Mouse (Mus musculus) liver, embryonic 15.5 days (tissue): Measurements from ENCODE around the gene Tmem217. TPM values are rescaled to one million over a fixed set of nuclear protein-coding genes. Genes with fewer than 3 reads are reported as not detected.

Experiments used
- ATAC-seq: fragments of 200-750 bp; cut with Nextera tagmentation; 2 replicates; pipeline ENCODE4 v1.8.0; 2017; ENCODE audit warnings: moderate number of reproducible peaks, mild to moderate bottlenecking, moderate library complexity; ENCODE audit not compliant: insufficient read depth
- H3K27ac ChIP-seq: fragments of 300-500 bp; sonication (generic); replicated peaks from 2 replicates; pipeline ENCODE4 v1.5.1; 2015; ENCODE audit warnings: mild to moderate bottlenecking, inconsistent platforms
- H3K27me3 ChIP-seq: fragments of 300-500 bp; sonication (generic); 2 replicates; pipeline ENCODE4 v1.6.1; 2015; ENCODE audit warnings: mild to moderate bottlenecking, inconsistent platforms
- H3K36me3 ChIP-seq: fragments of 300-500 bp; sonication (generic); replicated peaks from 2 replicates; pipeline ENCODE4 v1.6.1; 2015; ENCODE audit warnings: moderate library complexity, mild to moderate bottlenecking, inconsistent platforms
- H3K4me1 ChIP-seq: fragments of 300-500 bp; sonication (generic); replicated peaks from 2 replicates; pipeline ENCODE4 v1.6.1; 2015; ENCODE audit warnings: inconsistent platforms
- H3K4me2 ChIP-seq: fragments of 300-500 bp; sonication (generic); 2 replicates; pipeline ENCODE4 v1.6.1; 2015; ENCODE audit warnings: moderate library complexity, mild to moderate bottlenecking, inconsistent platforms
- H3K4me3 ChIP-seq: fragments of 300-500 bp; sonication (generic); replicated peaks from 2 replicates; pipeline ENCODE4 v1.5.1; 2015; ENCODE audit warnings: mild to moderate bottlenecking, inconsistent platforms
- H3K9ac ChIP-seq: fragments of 300-500 bp; sonication (generic); 2 replicates; pipeline ENCODE4 v1.6.1; 2015; ENCODE audit warnings: moderate library complexity, mild to moderate bottlenecking, inconsistent platforms
- H3K9me3 ChIP-seq: fragments of 300-500 bp; sonication (generic); replicated peaks from 2 replicates; pipeline ENCODE4 v1.6.1; 2016; ENCODE audit warnings: inconsistent platforms
- WGBS: fragments of 180-500 bp; shearing (Covaris S2); methylation state at CpG from one replicate; pipeline ENCODE4 v1.1.7; 2015; ENCODE audit warnings: mixed read lengths; ENCODE audit not compliant: insufficient replicate concordance; 5-methylcytosine and 5-hydroxymethylcytosine counted together
- polyA plus RNA-seq: library from polyadenylated mRNA; unstranded; fragments of >200 nt; fragmentation: Nextera tagmentation; extraction: Ambion mirVana; gene quantifications from 2 replicates; pipeline ENCODE4 v1.2.1, GENCODE M21; 2015

Gene Tmem217
- polyA plus RNA-seq, 1 experiment from 2014 or later: 0.10 TPM

GRCm38 (mm10) chr17:29583569-29583968 lies 31.4 kb upstream of the Tmem217 start:
- Histone ChIP-seq H3K27me3 (no peaks in the 10 kb centered on the region), H3K27ac (no peak overlapping the region), H3K4me2 (no peak overlapping the region), H3K9me3 (no peaks in the 10 kb centered on the region), H3K4me1 (peaks cover 15% of the 10 kb centered on the region; the same call in 1 of the 2 replicates), H3K9ac (no peak overlapping the region), H3K4me3 (no peak overlapping the region), H3K36me3 (peaks cover 23% of the 10 kb centered on the region)
- ATAC-seq: no peak; the same call in 1 of the 2 replicates
- 21% methylated on average over 5 of the region's 5 CpGs for WGBS

DNA sequence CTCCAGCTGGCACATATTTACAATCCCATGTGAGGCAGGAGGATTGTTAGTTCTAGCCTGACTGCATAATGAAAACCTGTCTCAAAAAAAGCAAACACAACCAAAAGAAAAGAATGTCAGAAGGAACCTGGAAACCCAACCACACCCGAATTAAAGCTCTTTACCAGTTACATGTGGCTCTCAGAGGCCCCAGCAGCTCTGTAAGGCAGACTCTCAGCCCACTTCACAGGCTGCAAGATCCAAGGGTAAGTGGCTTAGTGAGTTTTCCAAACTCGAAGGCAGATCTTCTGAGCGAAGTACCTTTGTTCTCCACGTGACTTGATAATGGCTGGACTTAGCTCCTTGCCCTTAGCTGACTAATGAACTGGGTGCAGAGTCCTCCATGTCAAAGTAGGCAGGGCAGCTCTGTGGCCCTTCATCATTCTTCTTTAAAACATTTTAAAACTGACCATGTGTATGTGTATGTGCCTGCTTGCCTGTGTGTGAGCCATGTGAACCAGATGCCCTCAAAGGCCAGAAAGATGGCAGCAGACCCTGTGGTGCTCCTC lies 27.5 kb upstream of the Tmem217 start:
- Histone ChIP-seq H3K9me3 (no peaks in the 10 kb centered on the region), H3K4me3 (no peak overlapping the region), H3K27me3 (no peaks in the 10 kb centered on the region), H3K36me3 (peaks cover 35% of the 10 kb centered on the region), H3K27ac (no peak overlapping the region), H3K4me2 (no peak overlapping the region), H3K4me1 (peaks cover 15% of the 10 kb centered on the region; the same call in 1 of the 2 replicates), H3K9ac (no peak overlapping the region)
- WGBS: 63% methylated on average over 4 of the region's 4 CpGs
- ATAC-seq: no peak

DNA sequence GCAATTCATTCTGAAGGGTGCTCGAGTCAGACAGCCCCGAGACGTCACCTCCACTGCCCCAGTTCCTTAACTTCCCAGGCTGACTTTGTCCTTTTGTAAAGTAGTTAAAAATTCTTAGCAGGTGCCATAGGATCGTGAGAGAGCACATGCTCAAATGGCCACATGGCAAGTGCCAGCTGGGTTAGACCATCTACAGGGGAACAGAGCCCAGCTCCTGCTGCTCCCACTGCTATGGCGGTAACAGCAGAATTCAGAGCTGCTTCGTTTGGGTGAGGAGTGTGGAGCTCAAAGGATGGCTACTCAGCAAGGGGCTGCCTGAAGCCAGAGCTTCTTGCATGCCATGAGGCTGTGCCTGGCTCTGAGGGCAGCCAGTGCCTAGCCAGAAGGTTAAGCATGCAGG lies 17.6 kb upstream of the Tmem217 start:
- Histone ChIP-seq H3K9ac (no peak overlapping the region), H3K27ac (no peak overlapping the region), H3K4me1 (0 out of 2 replicates have a peak, but pooled peaks cover 4% of the 10 kb centered on the region), H3K9me3 (no peaks in the 10 kb centered on the region), H3K27me3 (no peaks in the 10 kb centered on the region), H3K4me2 (no peak overlapping the region), H3K36me3 (peaks cover 34% of the 10 kb centered on the region), H3K4me3 (no peak overlapping the region)
- no peak for ATAC-seq
- WGBS: 78% methylated on average over 6 of the region's 6 CpGs

DNA sequence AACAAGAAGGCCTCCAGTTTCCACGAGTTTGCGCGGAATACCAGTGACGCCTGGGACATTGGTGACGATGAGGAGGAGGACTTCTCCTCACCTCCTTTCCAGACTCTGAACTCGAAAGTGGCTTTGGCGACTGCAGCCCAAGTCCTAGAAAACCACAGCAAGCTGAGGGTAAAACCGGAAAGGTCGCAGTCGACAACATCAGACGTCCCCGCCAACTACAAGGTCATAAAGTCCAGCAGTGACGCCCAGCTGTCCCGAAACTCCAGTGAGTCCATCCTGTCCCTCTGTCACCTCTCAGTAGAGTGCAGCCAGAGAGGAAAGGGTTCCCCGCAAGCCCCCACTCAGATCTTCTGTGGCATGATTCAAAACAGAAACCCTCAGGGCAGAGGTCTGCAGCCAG lies 16.2 kb upstream of the Tmem217 start:
- Histone ChIP-seq H3K9me3 (no peaks in the 10 kb centered on the region), H3K27me3 (no peaks in the 10 kb centered on the region), H3K4me3 (no peak overlapping the region), H3K4me1 (0 out of 2 replicates have a peak, but pooled peaks cover 4% of the 10 kb centered on the region), H3K27ac (no peak overlapping the region), H3K36me3 (peaks cover 32% of the 10 kb centered on the region), H3K4me2 (no peak overlapping the region), H3K9ac (no peak overlapping the region)
- WGBS: 80% methylated on average over 15 of the region's 15 CpGs
- ATAC-seq: no peak

- no peaks in the 10 kb centered on the region for H3K27me3 ChIP-seq
- H3K4me2 ChIP-seq: no peak overlapping the region
- H3K9ac ChIP-seq: no peak overlapping the region
- no peaks in the 10 kb centered on the region for H3K9me3 ChIP-seq
- ATAC-seq: no peak
- no peak overlapping the region for H3K4me3 ChIP-seq
- H3K27ac ChIP-seq: no peak overlapping the region
- WGBS: 96% methylated on average over 5 of the region's 5 CpGs
- H3K4me1 ChIP-seq: 0 out of 2 replicates have a peak, but pooled peaks cover 4% of the 10 kb centered on the region
- peaks cover 9% of the 10 kb centered on the region; the same call in 1 of the 2 replicates for H3K36me3 ChIP-seq
Observed at GRCm38 (mm10) chr17:29565521-29565920, 13.3 kb upstream of the Tmem217 start.

DNA sequence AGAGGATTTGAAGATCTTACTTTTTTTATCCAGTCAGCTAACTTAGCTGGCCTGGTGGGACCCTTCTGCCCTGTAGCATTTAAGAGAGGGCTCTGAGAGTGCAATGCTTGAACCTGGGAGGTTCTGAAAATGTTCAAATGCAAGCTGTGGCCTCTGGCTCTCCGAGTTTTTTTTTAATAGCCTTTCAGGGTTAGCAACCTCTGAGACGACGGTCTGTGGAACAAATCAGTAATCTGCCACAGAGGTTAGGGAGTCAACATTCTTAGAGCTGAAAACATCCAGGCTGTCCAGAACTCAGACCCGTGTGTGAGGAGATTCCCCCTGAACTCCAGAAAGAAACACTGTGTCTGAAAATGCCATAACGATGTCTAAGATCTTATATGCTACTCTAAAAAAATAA lies 6.3 kb upstream of the Tmem217 start:
- no peak overlapping the region for H3K27ac ChIP-seq
- ATAC-seq: no peak
- H3K9me3 ChIP-seq: no peaks in the 10 kb centered on the region
- 68% methylated on average over 5 of the region's 5 CpGs for WGBS
- H3K27me3 ChIP-seq: no peaks in the 10 kb centered on the region
- no peak overlapping the region for H3K4me3 ChIP-seq
- no peak overlapping the region for H3K4me2 ChIP-seq
- peaks cover 7% of the 10 kb centered on the region for H3K4me1 ChIP-seq
- H3K36me3 ChIP-seq: no peaks in the 10 kb centered on the region
- H3K9ac ChIP-seq: no peak overlapping the region

- Histone ChIP-seq H3K36me3 (no peaks in the 10 kb centered on the region), H3K4me3 (no peak overlapping the region), H3K9me3 (no peaks in the 10 kb centered on the region), H3K9ac (no peak overlapping the region), H3K27ac (no peak overlapping the region), H3K4me1 (peaks cover 16% of the 10 kb centered on the region), H3K4me2 (no peak overlapping the region), H3K27me3 (no peaks in the 10 kb centered on the region)
- ATAC-seq: no peak
- 58% methylated on average over 7 of the region's 7 CpGs for WGBS
Observed at GRCm38 (mm10) chr17:29556893-29557292, 4.7 kb upstream of the Tmem217 start.

GRCm38 (mm10) chr17:29556456-29556855 lies 4.3 kb upstream of the Tmem217 start:
- ATAC-seq: no peak
- Histone ChIP-seq H3K36me3 (no peaks in the 10 kb centered on the region), H3K9ac (no peak overlapping the region), H3K4me1 (peaks cover 19% of the 10 kb centered on the region), H3K4me3 (no peak overlapping the region), H3K4me2 (no peak overlapping the region), H3K27me3 (no peaks in the 10 kb centered on the region), H3K27ac (no peak overlapping the region), H3K9me3 (no peaks in the 10 kb centered on the region)
- 82% methylated on average over 10 of the region's 10 CpGs for WGBS

GRCm38 (mm10) chr17:29554176-29554575 lies 2.0 kb upstream of the Tmem217 start:
- no peaks in the 10 kb centered on the region for H3K9me3 ChIP-seq
- no peaks in the 10 kb centered on the region for H3K27me3 ChIP-seq
- H3K4me1 ChIP-seq: peaks cover 42% of the 10 kb centered on the region
- no peaks in the 10 kb centered on the region for H3K36me3 ChIP-seq
- ATAC-seq: peak; percentile 53
- H3K27ac ChIP-seq: peak overlapping the region; percentile 26; the same call in 1 of the 2 replicates
- no peak overlapping the region for H3K4me3 ChIP-seq
- no peak overlapping the region for H3K9ac ChIP-seq
- no peak overlapping the region for H3K4me2 ChIP-seq

GRCm38 (mm10) chr17:29551019-29551418 lies 1.2 kb downstream of the Tmem217 start:
- WGBS: 17% methylated on average over 6 of the region's 6 CpGs
- H3K36me3 ChIP-seq: no peaks in the 10 kb centered on the region
- no peak overlapping the region for H3K9ac ChIP-seq

DNA sequence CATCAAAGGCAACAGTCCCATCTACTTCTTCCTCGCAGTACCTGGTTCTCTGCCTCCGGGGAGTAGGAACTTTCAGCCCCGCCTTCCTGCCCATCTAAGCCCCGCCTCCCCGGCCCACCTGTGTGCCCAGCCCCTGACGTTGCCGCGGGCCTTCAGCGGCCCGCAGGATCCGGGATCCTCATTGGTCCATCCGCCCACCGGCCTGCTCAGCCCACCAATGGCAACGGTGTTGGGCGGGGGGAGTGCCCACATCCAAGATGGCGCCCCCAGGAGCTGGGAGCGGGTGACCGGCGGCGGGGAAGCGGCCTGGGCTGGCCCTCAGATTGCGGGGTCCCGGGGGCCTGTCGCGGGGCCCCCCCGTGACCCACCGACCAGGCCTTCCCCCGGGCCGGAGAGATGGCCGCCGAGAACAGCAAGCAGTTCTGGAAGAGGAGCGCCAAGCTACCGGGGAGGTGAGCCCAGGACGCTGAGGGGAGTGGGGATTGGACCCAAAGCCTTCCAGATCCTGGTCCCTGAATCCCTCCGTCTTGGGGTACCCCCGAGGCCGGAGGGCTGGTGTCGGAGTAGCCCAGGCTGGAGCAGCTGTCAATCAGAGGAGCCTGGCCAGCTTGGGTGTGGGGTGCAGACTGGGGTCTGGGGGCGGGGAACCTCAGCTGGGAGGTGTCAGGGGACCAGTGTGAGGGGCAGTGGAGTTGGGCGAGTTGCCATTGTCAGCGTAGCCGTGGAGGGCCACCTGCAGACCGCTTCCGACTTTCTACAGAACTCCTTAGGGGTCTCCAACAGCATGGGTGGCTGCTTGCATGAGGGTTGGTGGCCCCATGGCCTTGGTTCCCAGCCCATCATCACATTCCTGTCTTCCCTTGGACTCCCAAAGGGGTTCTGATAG lies 2.4 kb downstream of the Tmem217 start, which contains the start of the genes Gm17657 and Tbc1d22b:
Gm17657 (minus strand) TSS at position 96 of the 886 bp plus-strand sequence.
Tbc1d22b (plus strand) TSS at position 243 of the 886 bp plus-strand sequence.
- Histone ChIP-seq H3K36me3 (no peaks in the 10 kb centered on the region), H3K27me3 (no peaks in the 10 kb centered on the region), H3K4me3 (peak within 1 kb of the TSS; percentile 74), H3K4me1 (peaks cover 44% of the 10 kb centered on the region), H3K27ac (peak within 1 kb of the TSS; percentile 49; the same call in 1 of the 2 replicates), H3K4me2 (peak within 1 kb of the TSS; percentile 96), H3K9ac (peak within 1 kb of the TSS; percentile 73), H3K9me3 (no peaks in the 10 kb centered on the region)
- ATAC-seq: peak; percentile 94
- WGBS: 2% methylated on average over 44 of the region's 44 CpGs

More at GRCm38 (mm10) chr17:29551019-29551418, 1.2 kb downstream of the Tmem217 start:
- Histone ChIP-seq H3K9me3 (no peaks in the 10 kb centered on the region), H3K4me2 (peak overlapping the region; percentile 96), H3K4me3 (peak overlapping the region; percentile 74; the same call in 1 of the 2 replicates), H3K27me3 (no peaks in the 10 kb centered on the region), H3K27ac (no peak overlapping the region), H3K4me1 (peaks cover 44% of the 10 kb centered on the region)
- no peak for ATAC-seq
